Mouse (Mus musculus) forebrain, embryonic 13.5 days (tissue): ENCODE measurements around the gene Cadm2. TPM values are rescaled to one million over a fixed set of nuclear protein-coding genes. Genes with fewer than 3 reads are reported as not detected.

Experiments
- ATAC-seq: fragments of 200-750 bp; cut with Nextera tagmentation; 2 replicates; pipeline ENCODE4 v1.8.0; 2017
- H3K27ac ChIP-seq: fragments of 300-500 bp; sonication (generic); 2 replicates; pipeline ENCODE4 v1.5.1; 2015; ENCODE audit warnings: inconsistent platforms, mild to moderate bottlenecking, moderate library complexity
- H3K27me3 ChIP-seq: fragments of 300-500 bp; sonication (generic); 2 replicates; pipeline ENCODE4 v1.6.1; 2015; ENCODE audit warnings: mild to moderate bottlenecking, inconsistent platforms
- H3K36me3 ChIP-seq: fragments of 300-500 bp; sonication (generic); 2 replicates; pipeline ENCODE4 v1.6.1; 2015; ENCODE audit warnings: mild to moderate bottlenecking, inconsistent platforms; ENCODE audit not compliant: poor library complexity, severe bottlenecking
- H3K4me1 ChIP-seq: fragments of 300-500 bp; sonication (generic); 2 replicates; pipeline ENCODE4 v1.6.1; 2015; ENCODE audit warnings: inconsistent platforms
- H3K4me2 ChIP-seq: fragments of 300-500 bp; sonication (generic); 2 replicates; pipeline ENCODE4 v1.6.1; 2015; ENCODE audit warnings: inconsistent platforms, mild to moderate bottlenecking, moderate library complexity
- H3K4me3 ChIP-seq: fragments of 300-500 bp; sonication (generic); 2 replicates; pipeline ENCODE4 v1.5.1; 2015; ENCODE audit warnings: mild to moderate bottlenecking, inconsistent platforms
- H3K9ac ChIP-seq: fragments of 300-500 bp; sonication (generic); 2 replicates; pipeline ENCODE4 v1.6.1; 2015; ENCODE audit warnings: mild to moderate bottlenecking, inconsistent platforms
- H3K9me3 ChIP-seq: fragments of 300-500 bp; sonication (generic); replicated peaks from 2 replicates; pipeline ENCODE4 v1.6.1; 2016; ENCODE audit warnings: inconsistent platforms
- WGBS: fragments of 180-500 bp; shearing (Covaris S2); methylation state at CpG from one replicate; pipeline ENCODE4 v1.1.7; 2015; 5-methylcytosine and 5-hydroxymethylcytosine counted together
- polyA plus RNA-seq: library from polyadenylated mRNA; unstranded; fragments of >200 nt; fragmentation: Nextera tagmentation; extraction: Ambion mirVana; gene quantifications from 2 replicates; pipeline ENCODE4 v1.2.1, GENCODE M21; 2015

Cadm2 gene
- polyA plus RNA-seq, 1 experiment from 2014 or later: 13.7 TPM

- 16% methylated on average over 8 of the region's 8 CpGs for WGBS
- H3K9ac ChIP-seq: no peak overlapping the region
- H3K4me3 ChIP-seq: no peak overlapping the region
- H3K36me3 ChIP-seq: no peaks in the 10 kb centered on the region
- no peak overlapping the region for H3K27ac ChIP-seq
- ATAC-seq: no peak
- H3K4me1 ChIP-seq: no peaks in the 10 kb centered on the region
- no peaks in the 10 kb centered on the region for H3K27me3 ChIP-seq
- no peaks in the 10 kb centered on the region for H3K9me3 ChIP-seq
- H3K4me2 ChIP-seq: no peak overlapping the region
Measured at GRCm38 (mm10) chr16:67106478-67107061, 514.1 kb downstream of the Cadm2 start.

- H3K9ac ChIP-seq: no peak overlapping the region
- H3K36me3 ChIP-seq: no peaks in the 10 kb centered on the region
- H3K9me3 ChIP-seq: no peaks in the 10 kb centered on the region
- H3K4me3 ChIP-seq: no peak overlapping the region
- H3K4me1 ChIP-seq: no peaks in the 10 kb centered on the region
- H3K4me2 ChIP-seq: no peak overlapping the region
- no peak for ATAC-seq
- H3K27ac ChIP-seq: no peak overlapping the region
- no peaks in the 10 kb centered on the region for H3K27me3 ChIP-seq
- WGBS: 78% methylated on average over 6 of the region's 6 CpGs
Measured at GRCm38 (mm10) chr16:67096706-67097105, 524.0 kb downstream of the Cadm2 start.

- Histone ChIP-seq H3K9ac (no peak overlapping the region), H3K4me1 (no peaks in the 10 kb centered on the region), H3K4me2 (no peak overlapping the region), H3K36me3 (no peaks in the 10 kb centered on the region), H3K4me3 (no peak overlapping the region), H3K27ac (no peak overlapping the region), H3K9me3 (no peaks in the 10 kb centered on the region), H3K27me3 (no peaks in the 10 kb centered on the region)
- no peak for ATAC-seq
- WGBS: 89% methylated on average over 4 of the region's 4 CpGs
Measured at GRCm38 (mm10) chr16:67095916-67096315, 524.8 kb downstream of the Cadm2 start.

- ATAC-seq: peak; percentile 45; the same call in 1 of the 2 replicates
- no peaks in the 10 kb centered on the region for H3K9me3 ChIP-seq
- no peaks in the 10 kb centered on the region for H3K36me3 ChIP-seq
- WGBS: 73% methylated on average over 3 of the region's 3 CpGs
- H3K4me1 ChIP-seq: no peaks in the 10 kb centered on the region
- no peak overlapping the region for H3K4me2 ChIP-seq
- no peak overlapping the region for H3K27ac ChIP-seq
- H3K9ac ChIP-seq: no peak overlapping the region
- no peak overlapping the region for H3K4me3 ChIP-seq
- no peaks in the 10 kb centered on the region for H3K27me3 ChIP-seq
Measured at GRCm38 (mm10) chr16:67089747-67090146, 531.0 kb downstream of the Cadm2 start.

- no peaks in the 10 kb centered on the region for H3K36me3 ChIP-seq
- no peaks in the 10 kb centered on the region for H3K27me3 ChIP-seq
- ATAC-seq: no peak
- H3K4me3 ChIP-seq: no peak overlapping the region
- no peak overlapping the region for H3K9ac ChIP-seq
- H3K27ac ChIP-seq: no peak overlapping the region
- H3K4me2 ChIP-seq: no peak overlapping the region
- 38% methylated on average over 2 of the region's 2 CpGs for WGBS
- H3K4me1 ChIP-seq: peaks cover 3% of the 10 kb centered on the region; the same call in 1 of the 2 replicates
- H3K9me3 ChIP-seq: no peaks in the 10 kb centered on the region
Measured at GRCm38 (mm10) chr16:67079318-67079717, 541.4 kb downstream of the Cadm2 start.

GRCm38 (mm10) chr16:67076169-67076895 is 544.4 kb downstream of the Cadm2 start:
- 90% methylated on average over 7 of the region's 7 CpGs for WGBS
- H3K27ac ChIP-seq: no peak overlapping the region

GRCm38 (mm10) chr16:67068461-67068860 is 552.2 kb downstream of the Cadm2 start:
- 55% methylated on average over 1 of the region's 1 CpGs for WGBS
- Histone ChIP-seq H3K27me3 (no peaks in the 10 kb centered on the region), H3K4me1 (no peaks in the 10 kb centered on the region), H3K27ac (no peak overlapping the region), H3K4me2 (no peak overlapping the region), H3K36me3 (no peaks in the 10 kb centered on the region), H3K9ac (no peak overlapping the region), H3K9me3 (no peaks in the 10 kb centered on the region), H3K4me3 (no peak overlapping the region)
- no peak for ATAC-seq

More at GRCm38 (mm10) chr16:67076169-67076895, 544.4 kb downstream of the Cadm2 start:
- no peaks in the 10 kb centered on the region for H3K36me3 ChIP-seq
- no peak overlapping the region for H3K4me2 ChIP-seq
- H3K4me3 ChIP-seq: no peak overlapping the region
- no peaks in the 10 kb centered on the region for H3K9me3 ChIP-seq
- ATAC-seq: no peak
- peaks cover 3% of the 10 kb centered on the region; the same call in 1 of the 2 replicates for H3K4me1 ChIP-seq
- no peak overlapping the region for H3K9ac ChIP-seq
- no peaks in the 10 kb centered on the region for H3K27me3 ChIP-seq

GRCm38 (mm10) chr16:67030918-67031317 is 589.8 kb downstream of the Cadm2 start:
- Histone ChIP-seq H3K36me3 (no peaks in the 10 kb centered on the region), H3K4me1 (no peaks in the 10 kb centered on the region), H3K4me2 (no peak overlapping the region), H3K27me3 (no peaks in the 10 kb centered on the region), H3K4me3 (no peak overlapping the region), H3K27ac (no peak overlapping the region), H3K9me3 (no peaks in the 10 kb centered on the region), H3K9ac (no peak overlapping the region)
- ATAC-seq: no peak
- 61% methylated on average over 5 of the region's 5 CpGs for WGBS

- no peaks in the 10 kb centered on the region for H3K9me3 ChIP-seq
- no peak overlapping the region for H3K27ac ChIP-seq
- no peak overlapping the region for H3K9ac ChIP-seq
- no peaks in the 10 kb centered on the region for H3K36me3 ChIP-seq
- H3K27me3 ChIP-seq: no peaks in the 10 kb centered on the region
- 43% methylated on average over 1 of the region's 1 CpGs for WGBS
- no peak overlapping the region for H3K4me3 ChIP-seq
- no peak overlapping the region for H3K4me2 ChIP-seq
- ATAC-seq: no peak
- H3K4me1 ChIP-seq: 0 out of 2 replicates have a peak, but pooled peaks cover 2% of the 10 kb centered on the region
Measured at GRCm38 (mm10) chr16:67019856-67020255, 600.9 kb downstream of the Cadm2 start.

- ATAC-seq: no peak
- H3K4me2 ChIP-seq: no peak overlapping the region
Measured at GRCm38 (mm10) chr16:67017710-67018109, 603.0 kb downstream of the Cadm2 start.

GRCm38 (mm10) chr16:67003161-67003560 is 617.5 kb downstream of the Cadm2 start:
- Histone ChIP-seq H3K9me3 (no peaks in the 10 kb centered on the region), H3K4me3 (no peak overlapping the region), H3K4me2 (no peak overlapping the region), H3K4me1 (no peaks in the 10 kb centered on the region), H3K27me3 (no peaks in the 10 kb centered on the region), H3K27ac (no peak overlapping the region), H3K9ac (no peak overlapping the region), H3K36me3 (no peaks in the 10 kb centered on the region)
- WGBS: 87% methylated on average over 3 of the region's 3 CpGs
- no peak for ATAC-seq

More at GRCm38 (mm10) chr16:67017710-67018109, 603.0 kb downstream of the Cadm2 start:
- Histone ChIP-seq H3K9me3 (no peaks in the 10 kb centered on the region), H3K36me3 (no peaks in the 10 kb centered on the region), H3K4me3 (no peak overlapping the region), H3K4me1 (0 out of 2 replicates have a peak, but pooled peaks cover 2% of the 10 kb centered on the region), H3K9ac (no peak overlapping the region), H3K27ac (no peak overlapping the region), H3K27me3 (no peaks in the 10 kb centered on the region)
- WGBS: 82% methylated on average over 2 of the region's 2 CpGs

GRCm38 (mm10) chr16:67001707-67002106 is 619.0 kb downstream of the Cadm2 start:
- peak; percentile 89 for ATAC-seq
- Histone ChIP-seq H3K4me1 (no peaks in the 10 kb centered on the region), H3K27ac (no peak overlapping the region), H3K4me2 (no peak overlapping the region), H3K9ac (no peak overlapping the region), H3K9me3 (no peaks in the 10 kb centered on the region), H3K36me3 (no peaks in the 10 kb centered on the region), H3K4me3 (no peak overlapping the region), H3K27me3 (no peaks in the 10 kb centered on the region)
- 71% methylated on average over 4 of the region's 4 CpGs for WGBS
